Mouse (Mus musculus) cerebral cortex, adult 2 months (tissue): ENCODE results near the gene Gstcd.

Experiments
- WGBS: fragments of 180-500 bp; shearing (Covaris S2); methylation state at CpG from one replicate; pipeline ENCODE4 v1.1.7; 2018; 5-methylcytosine and 5-hydroxymethylcytosine counted together

The Gstcd gene

GRCm38 (mm10) chr3:132942778-132943177 lies 149.1 kb downstream of the Gstcd start:
- 96% methylated on average over 6 of the region's 6 CpGs for WGBS

GRCm38 (mm10) chr3:132940181-132940990 lies 151.4 kb downstream of the Gstcd start:
- WGBS = 85% methylated on average over 10 of the region's 10 CpGs

GRCm38 (mm10) chr3:132939006-132939405 lies 152.8 kb downstream of the Gstcd start:
- WGBS = 75% methylated on average over 8 of the region's 8 CpGs

GRCm38 (mm10) chr3:132934649-132935048 lies 157.2 kb downstream of the Gstcd start:
- WGBS = 38% methylated on average over 2 of the region's 2 CpGs
